Mouse (Mus musculus) embryonic facial prominence, embryonic 14.5 days (tissue): ENCODE results near the gene Rbmx. TPM values are rescaled to one million over a fixed set of nuclear protein-coding genes. Genes with fewer than 3 reads are reported as not detected.

Experiments
- ATAC-seq: fragments of 200-750 bp; cut with Nextera tagmentation; 2 replicates; pipeline ENCODE4 v1.8.0; 2017; ENCODE audit warnings: low read depth, moderate number of reproducible peaks, moderate TSS enrichment
- DNase-seq: peaks from one replicate; pipeline ENCODE4 v3.0.0-alpha.2; 2015; ENCODE audit warnings: low spot score
- H3K27ac ChIP-seq: fragments of 300-500 bp; sonication (generic); replicated peaks from 2 replicates; pipeline ENCODE4 v1.5.1; 2014; ENCODE audit warnings: low read depth, mild to moderate bottlenecking, low read length, moderate library complexity
- H3K27me3 ChIP-seq: fragments of 300-500 bp; sonication (generic); replicated peaks from 2 replicates; pipeline ENCODE4 v1.6.1; 2014; ENCODE audit warnings: low read length; ENCODE audit not compliant: control insufficient read depth, insufficient read depth
- H3K36me3 ChIP-seq: fragments of 300-500 bp; sonication (generic); 2 replicates; pipeline ENCODE4 v1.6.1; 2014; ENCODE audit warnings: low read length, mixed read lengths; ENCODE audit not compliant: control insufficient read depth, insufficient read depth
- H3K4me1 ChIP-seq: fragments of 300-500 bp; sonication (generic); 2 replicates; pipeline ENCODE4 v1.6.1; 2014; ENCODE audit warnings: antibody characterized with exemption, low read length; ENCODE audit not compliant: control insufficient read depth, insufficient read depth
- H3K4me2 ChIP-seq: fragments of 300-500 bp; sonication (generic); 2 replicates; pipeline ENCODE4 v1.6.1; 2014; ENCODE audit warnings: low read depth, mild to moderate bottlenecking, low read length, moderate library complexity, mixed read lengths
- H3K4me3 ChIP-seq: fragments of 300-500 bp; sonication (generic); 2 replicates; pipeline ENCODE4 v1.5.1; 2014; ENCODE audit warnings: low read depth, mild to moderate bottlenecking, low read length
- H3K9ac ChIP-seq: fragments of 300-500 bp; sonication (generic); 2 replicates; pipeline ENCODE4 v1.6.1; 2014; ENCODE audit warnings: low read depth, mild to moderate bottlenecking, low read length, moderate library complexity, mixed read lengths
- H3K9me3 ChIP-seq: fragments of 300-500 bp; sonication (generic); 2 replicates; pipeline ENCODE4 v1.6.1; 2016; ENCODE audit warnings: low read length; ENCODE audit not compliant: control insufficient read depth
- WGBS: fragments of 180-500 bp; shearing (Covaris S2); extraction: QIAGEN DNeasy Blood & Tissue Kit; methylation state at CpG from one replicate; pipeline ENCODE4 v1.1.7; 2014; 5-methylcytosine and 5-hydroxymethylcytosine counted together
- polyA plus RNA-seq: library from polyadenylated mRNA; unstranded; fragments of >200 nt; fragmentation: Nextera tagmentation; extraction: Ambion mirVana; gene quantifications from 2 replicates; pipeline ENCODE4 v1.2.1, GENCODE M21; 2014

The Rbmx gene
- 101 and 122 TPM in 2 replicates for polyA plus RNA-seq

DNA sequence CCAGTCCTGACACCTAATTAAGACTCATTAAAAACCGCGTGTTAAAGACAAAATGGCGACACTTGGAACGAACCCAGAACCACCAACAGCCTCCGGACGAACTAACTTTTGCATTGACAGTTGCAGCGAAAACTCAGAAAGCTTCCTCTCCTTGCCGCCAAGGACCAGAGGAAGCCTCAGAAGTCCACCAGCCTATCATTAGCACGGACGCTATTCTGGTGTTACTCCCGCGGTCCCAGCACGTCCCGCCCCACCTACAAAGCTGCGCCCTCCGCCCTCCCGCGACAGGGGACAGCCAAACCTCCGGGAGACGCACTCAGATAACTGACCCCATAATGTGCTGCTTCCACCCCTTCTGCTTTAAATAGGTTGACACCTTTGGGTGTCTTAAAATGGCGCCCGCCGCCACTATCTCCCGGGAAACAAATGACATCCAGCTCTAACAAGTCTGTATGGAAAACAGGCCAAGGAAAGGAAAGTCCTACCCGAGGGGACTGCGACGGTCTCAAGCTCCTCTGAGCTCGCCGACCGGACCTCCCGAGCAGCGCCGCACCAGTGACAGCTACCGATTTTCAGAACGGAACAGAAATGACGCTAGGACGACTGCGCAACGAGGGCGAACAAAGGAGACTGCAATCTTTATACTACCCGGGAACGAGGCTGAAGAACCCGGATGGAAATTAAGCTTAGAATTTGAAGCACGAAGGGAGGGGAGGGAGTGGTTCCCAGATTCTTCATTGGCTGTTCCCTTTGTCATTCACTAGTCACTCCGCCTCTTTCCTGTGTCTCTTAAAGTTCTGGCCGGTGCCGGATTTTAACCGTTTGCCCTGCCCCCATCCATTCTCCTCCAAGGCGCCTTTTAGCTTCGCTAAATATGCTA is at the start of gene Rbmx:
TSS of gene Rbmx (minus strand) at position 670 of the 880 bp plus-strand sequence.
- Histone ChIP-seq H3K36me3 (peaks cover 27% of the 10 kb centered on the region), H3K27me3 (no peaks in the 10 kb centered on the region), H3K4me2 (peak within 1 kb of the TSS; percentile 49), H3K9me3 (no peaks in the 10 kb centered on the region), H3K4me1 (no peaks in the 10 kb centered on the region), H3K4me3 (peak within 1 kb of the TSS; percentile 58), H3K9ac (peak within 1 kb of the TSS; percentile 87), H3K27ac (peak within 1 kb of the TSS; percentile 95)
- DNase-seq: peak; percentile 96
- peak; percentile 96 for ATAC-seq
- 21% methylated on average over 50 of the region's 50 CpGs for WGBS

DNA sequence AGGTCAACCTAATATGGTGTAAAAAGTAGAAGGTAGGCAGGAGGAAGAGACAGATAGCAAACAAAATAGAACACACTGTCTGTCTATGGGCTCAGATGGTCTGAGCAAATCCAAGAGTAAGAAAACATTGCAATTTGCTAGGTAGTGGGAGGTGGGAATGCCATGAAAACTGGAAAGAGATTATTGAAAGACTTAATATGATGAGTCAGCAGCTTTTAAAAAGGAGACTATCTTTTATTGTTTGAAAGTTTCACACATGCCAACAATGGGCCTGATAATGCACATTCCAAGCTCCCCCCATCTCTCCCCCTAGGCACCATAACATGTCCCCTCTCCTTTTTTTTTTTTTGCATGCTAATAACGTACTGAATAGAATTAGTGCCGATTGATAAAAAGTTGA is 41.1 kb upstream of the Rbmx start:
- Histone ChIP-seq H3K9ac (no peak overlapping the region), H3K4me2 (no peak overlapping the region), H3K36me3 (no peaks in the 10 kb centered on the region), H3K27me3 (no peaks in the 10 kb centered on the region), H3K27ac (no peak overlapping the region), H3K9me3 (no peaks in the 10 kb centered on the region), H3K4me3 (no peak overlapping the region), H3K4me1 (no peaks in the 10 kb centered on the region)
- 86% methylated on average over 2 of the region's 2 CpGs for WGBS
- DNase-seq (no peak), ATAC-seq (no peak)

DNA sequence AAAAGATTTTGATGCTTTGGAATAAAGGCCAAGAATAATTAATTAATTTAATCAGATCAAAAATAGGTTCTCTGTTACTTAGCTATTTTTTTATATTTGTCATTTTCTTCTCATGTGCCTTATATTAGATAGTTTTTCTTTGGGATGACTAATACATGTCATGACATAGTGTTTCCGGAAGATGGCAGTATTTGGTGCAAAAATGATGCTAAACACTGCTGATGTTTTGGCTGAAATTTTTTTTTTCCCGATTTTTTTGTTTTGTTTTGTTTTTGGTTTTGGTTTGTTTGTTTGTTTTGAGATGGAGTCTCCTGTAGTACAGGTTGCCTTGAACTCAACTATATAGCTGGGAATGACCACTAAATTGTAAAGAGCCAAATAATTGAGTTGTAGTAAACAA is 38.8 kb upstream of the Rbmx start:
- Histone ChIP-seq H3K27me3 (no peaks in the 10 kb centered on the region), H3K9ac (no peak overlapping the region), H3K4me2 (no peak overlapping the region), H3K27ac (no peak overlapping the region), H3K9me3 (no peaks in the 10 kb centered on the region), H3K4me3 (no peak overlapping the region), H3K4me1 (no peaks in the 10 kb centered on the region), H3K36me3 (no peaks in the 10 kb centered on the region)
- ATAC-seq: no peak
- 6% methylated on average over 2 of the region's 2 CpGs for WGBS
- DNase-seq: peak; percentile 4

DNA sequence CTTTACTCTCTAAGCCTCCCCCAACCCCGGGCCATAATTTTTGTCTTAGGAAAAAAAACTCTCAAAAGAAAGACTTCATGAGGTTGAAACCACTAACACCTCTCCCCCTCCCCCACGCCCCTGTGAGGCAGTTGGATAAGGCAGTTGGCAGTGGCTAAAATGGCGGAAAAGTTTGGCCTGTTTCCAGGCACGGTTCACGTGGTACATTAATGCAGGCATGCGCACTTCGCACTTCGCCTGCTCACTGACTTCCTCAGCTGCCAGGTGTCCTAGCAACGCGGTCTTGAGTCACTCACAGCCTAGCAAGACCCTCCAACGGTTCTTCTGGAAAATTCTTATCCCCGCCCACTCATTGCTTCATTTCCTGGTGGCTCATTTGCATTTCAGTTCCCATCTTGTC is 15.9 kb upstream of the Rbmx start, which contains the start of gene Gm364:
TSS of gene Gm364 (plus strand) at position 386 of the 400 bp plus-strand sequence.
- no peak for ATAC-seq
- WGBS: 85% methylated on average over 12 of the region's 12 CpGs
- no peak within 1 kb of the TSS for H3K27ac ChIP-seq

DNA sequence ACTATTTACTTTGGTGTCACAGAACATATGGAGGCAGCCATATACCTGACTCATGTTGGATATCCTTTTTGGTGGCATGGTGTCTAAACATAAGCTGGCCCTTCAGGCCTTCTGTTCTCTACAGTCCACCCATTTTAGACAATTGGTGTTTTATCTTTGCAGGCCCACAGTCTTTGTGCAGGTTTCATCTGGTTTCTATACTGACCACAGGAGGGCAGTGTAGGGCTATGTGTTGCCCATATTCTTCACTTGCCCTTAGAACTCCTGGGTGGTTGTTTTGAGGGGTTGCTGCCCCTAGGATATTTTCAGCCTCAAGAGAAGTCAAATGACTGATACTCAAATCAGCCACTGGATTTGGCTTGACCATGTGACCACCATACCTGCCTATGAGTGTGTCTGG is 10.8 kb upstream of the Rbmx start:
- Histone ChIP-seq H3K4me1 (no peaks in the 10 kb centered on the region), H3K4me3 (no peak overlapping the region), H3K9me3 (no peaks in the 10 kb centered on the region), H3K36me3 (no peaks in the 10 kb centered on the region), H3K27me3 (no peaks in the 10 kb centered on the region), H3K27ac (no peak overlapping the region), H3K4me2 (no peak overlapping the region), H3K9ac (no peak overlapping the region)
- DNase-seq (no peak), ATAC-seq (no peak)

More for the DNA sequence above, 15.9 kb upstream of the Rbmx start, which contains the start of gene Gm364:
- Histone ChIP-seq H3K9me3 (no peaks in the 10 kb centered on the region), H3K27me3 (no peaks in the 10 kb centered on the region), H3K4me2 (no peak within 1 kb of the TSS), H3K36me3 (no peaks in the 10 kb centered on the region), H3K4me1 (no peaks in the 10 kb centered on the region), H3K4me3 (no peak within 1 kb of the TSS), H3K9ac (no peak within 1 kb of the TSS)
- DNase-seq: no peak

DNA sequence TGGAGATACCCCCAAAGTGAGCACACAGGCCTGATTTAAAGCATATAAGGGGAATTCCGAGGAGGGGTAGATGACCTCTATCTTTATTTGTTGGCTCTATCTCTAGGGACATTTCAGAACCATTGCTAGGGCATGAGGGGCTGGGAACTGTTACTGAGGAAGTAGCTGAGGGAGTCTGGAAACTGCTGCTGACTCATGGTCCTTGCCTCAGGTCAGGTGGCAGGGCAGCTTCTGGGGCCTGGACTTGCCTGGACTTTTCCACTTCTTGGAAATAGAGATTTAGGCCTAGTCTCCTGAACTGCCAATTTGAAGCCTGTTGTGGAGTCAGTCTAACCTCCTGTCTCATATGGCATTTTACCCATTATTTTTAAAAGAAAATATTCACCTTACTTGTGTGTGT is 8.6 kb upstream of the Rbmx start:
- no peak for ATAC-seq
- Histone ChIP-seq H3K4me3 (no peak overlapping the region), H3K36me3 (no peaks in the 10 kb centered on the region), H3K4me1 (no peaks in the 10 kb centered on the region), H3K27me3 (no peaks in the 10 kb centered on the region), H3K9me3 (no peaks in the 10 kb centered on the region), H3K4me2 (no peak overlapping the region), H3K9ac (no peak overlapping the region), H3K27ac (no peak overlapping the region)
- WGBS: 69% methylated on average over 1 of the region's 1 CpGs
- no peak for DNase-seq

DNA sequence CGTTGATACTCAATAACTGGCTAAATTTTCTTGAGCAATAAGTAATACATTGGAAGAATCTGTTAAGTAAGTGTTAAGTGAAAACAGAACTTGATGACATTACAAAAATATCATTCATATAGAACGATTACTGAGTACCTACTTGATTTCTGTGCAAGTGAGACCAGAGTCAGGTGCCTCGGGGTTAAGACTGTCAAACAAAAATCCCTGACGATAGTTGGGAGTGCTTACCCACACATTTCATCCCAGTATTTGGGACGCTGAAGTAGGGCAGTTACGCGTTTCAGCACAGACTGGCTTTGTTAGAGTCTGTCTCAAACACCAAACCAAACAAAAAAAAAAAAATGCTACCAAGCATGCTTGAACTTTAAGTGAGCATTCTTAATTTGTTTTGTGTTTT is 576 bp upstream of the Rbmx start:
- DNase-seq (peak; percentile 20), ATAC-seq (peak; percentile 34; the same call in 1 of the 2 replicates)
- peak overlapping the region; percentile 48; the same call in 1 of the 2 replicates for H3K9ac ChIP-seq

DNA sequence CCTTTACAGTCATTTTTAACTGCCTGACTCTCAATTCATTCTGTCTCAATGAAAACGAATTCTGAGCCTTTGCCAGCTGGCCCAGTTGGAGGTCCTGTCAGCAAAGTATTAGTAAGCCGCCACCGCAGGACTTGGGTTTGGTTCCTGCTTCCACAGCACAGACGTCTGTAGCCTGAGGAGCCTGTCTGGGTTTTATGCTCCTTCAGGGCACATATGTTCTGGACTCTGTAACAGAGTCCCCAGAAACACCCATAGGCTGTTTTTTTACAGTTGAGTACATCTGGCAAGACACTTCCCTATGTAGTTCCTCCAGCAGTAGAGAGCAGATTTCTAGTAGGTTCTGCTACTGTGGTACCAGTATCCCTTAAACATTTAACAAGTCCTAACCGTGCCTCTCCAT is 11.9 kb downstream of the Rbmx start:
- H3K27me3 ChIP-seq: no peaks in the 10 kb centered on the region
- H3K4me3 ChIP-seq: no peak overlapping the region
- H3K4me1 ChIP-seq: no peaks in the 10 kb centered on the region
- H3K36me3 ChIP-seq: peaks cover 67% of the 10 kb centered on the region
- 65% methylated on average over 5 of the region's 5 CpGs for WGBS
- DNase-seq (no peak), ATAC-seq (no peak)
- no peaks in the 10 kb centered on the region for H3K9me3 ChIP-seq
- H3K4me2 ChIP-seq: no peak overlapping the region
- no peak overlapping the region for H3K27ac ChIP-seq
- H3K9ac ChIP-seq: no peak overlapping the region

More for the DNA sequence above, 576 bp upstream of the Rbmx start:
- H3K4me3 ChIP-seq: peak overlapping the region; percentile 58
- no peaks in the 10 kb centered on the region for H3K27me3 ChIP-seq
- H3K27ac ChIP-seq: peak overlapping the region; percentile 52; the same call in 1 of the 2 replicates
- WGBS: 23% methylated on average over 7 of the region's 7 CpGs
- no peaks in the 10 kb centered on the region for H3K9me3 ChIP-seq
- H3K36me3 ChIP-seq: peaks cover 20% of the 10 kb centered on the region
- peak overlapping the region; percentile 49 for H3K4me2 ChIP-seq
- H3K4me1 ChIP-seq: no peaks in the 10 kb centered on the region
